Mouse (Mus musculus): ENCODE measurements around the gene Fam228b. TPM values are rescaled to one million over a fixed set of nuclear protein-coding genes. Genes with fewer than 3 reads are reported as not detected.
"Not testable (repeated sequence)": the region's sequence is repeated elsewhere in the genome, so short reads cannot be mapped to it uniquely, and the experiment has no call there.

Fam228b gene
- total RNA-seq, 2 experiments from 2014 or later: 4.0 to 5.1 TPM

- intact Hi-C loops (cut with DNase I); DNase-seq: not testable (repeated sequence)
Observed at GRCm38 (mm10) chr12:4754451-4754850, 14.6 kb downstream of the Fam228b start.

GRCm38 (mm10) chr12:4744486-4744885, 24.6 kb downstream of the Fam228b start:
- peak; percentile 8 to 16 for DNase-seq
- intact Hi-C loops (cut with DNase I): no loop called here

- intact Hi-C loops (cut with DNase I): no loop called here
Observed at GRCm38 (mm10) chr12:4742183-4742582, 26.9 kb downstream of the Fam228b start.

DNA sequence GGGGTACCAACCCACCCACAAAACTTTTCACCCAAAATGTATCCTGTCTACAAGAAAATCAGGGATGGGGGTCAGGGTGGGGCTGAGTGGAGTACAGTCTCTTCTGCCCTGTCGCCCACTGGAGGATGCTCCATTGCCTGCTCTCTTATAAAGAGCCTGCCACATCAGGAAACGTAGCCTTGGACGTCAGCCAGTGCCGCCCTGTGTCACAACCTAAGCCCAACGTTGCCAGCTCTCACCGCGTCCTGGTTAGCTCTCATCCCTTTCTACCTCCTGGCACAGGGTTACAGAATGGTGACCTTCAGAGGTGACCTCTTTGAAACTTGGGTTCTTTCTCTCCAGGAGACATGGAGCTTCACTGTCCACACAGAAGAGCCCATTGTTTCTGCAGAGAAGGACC, 28.2 kb downstream of the Fam228b start:
- intact Hi-C loops (cut with DNase I): no loop called here

More at GRCm38 (mm10) chr12:4742183-4742582, 26.9 kb downstream of the Fam228b start:
- DNase-seq: no peak

GRCm38 (mm10) chr12:4738031-4738576, 31.0 kb downstream of the Fam228b start, which contains the start of gene Fam228a:
TSS of gene Fam228a (minus strand) at chr12:4738430.
- no peak for DNase-seq
- intact Hi-C loops (cut with DNase I): no loop called here

More for the DNA sequence above, 28.2 kb downstream of the Fam228b start:
- peak in 1 of 2 experiments; percentile 8 for DNase-seq

DNA sequence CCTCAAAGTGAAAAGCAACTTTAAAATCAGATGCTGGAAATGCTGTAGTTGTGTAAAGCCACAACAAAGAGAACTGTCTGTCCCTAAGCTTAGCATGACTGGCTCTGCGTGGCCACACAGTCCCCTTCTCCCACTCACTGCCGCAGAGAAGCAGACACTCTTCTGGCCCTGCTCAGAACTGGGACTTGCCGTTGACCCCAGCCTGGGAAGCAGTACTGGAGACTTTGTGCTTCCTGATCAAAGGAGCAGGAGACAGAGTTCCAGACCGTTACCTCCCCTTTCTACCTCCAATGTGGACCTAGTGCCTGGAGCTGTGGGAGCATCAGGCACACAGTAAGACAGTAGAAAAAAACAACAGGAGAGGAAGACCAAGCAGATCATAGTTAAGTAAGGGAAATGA, 36.7 kb downstream of the Fam228b start:
- DNase-seq: no peak
- intact Hi-C loops (cut with DNase I): no loop called here

DNA sequence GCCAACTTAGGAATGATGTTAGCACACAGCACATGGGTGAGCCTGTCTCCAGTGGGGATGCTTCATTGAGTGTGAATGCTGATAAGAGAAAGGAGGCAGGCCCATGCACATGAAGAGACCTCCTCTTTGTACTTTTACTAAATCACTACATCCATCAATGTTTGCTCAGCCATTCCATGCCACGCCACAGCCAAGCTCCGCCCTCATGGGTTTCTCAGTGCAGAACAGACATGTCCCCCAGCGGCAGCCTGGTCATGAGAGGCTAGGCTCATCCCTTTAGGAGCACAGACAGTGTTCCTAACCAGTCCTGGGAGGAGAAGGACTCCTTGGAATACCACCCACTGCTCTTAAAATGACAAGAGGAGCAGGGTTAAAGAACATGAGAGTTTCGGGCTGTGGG, 37.4 kb downstream of the Fam228b start:
- intact Hi-C loops (cut with DNase I): no loop called here
- no peak for DNase-seq

- no peak for DNase-seq
- intact Hi-C loops (cut with DNase I): no loop called here
Observed at GRCm38 (mm10) chr12:4729165-4729564, 39.9 kb downstream of the Fam228b start.

DNA sequence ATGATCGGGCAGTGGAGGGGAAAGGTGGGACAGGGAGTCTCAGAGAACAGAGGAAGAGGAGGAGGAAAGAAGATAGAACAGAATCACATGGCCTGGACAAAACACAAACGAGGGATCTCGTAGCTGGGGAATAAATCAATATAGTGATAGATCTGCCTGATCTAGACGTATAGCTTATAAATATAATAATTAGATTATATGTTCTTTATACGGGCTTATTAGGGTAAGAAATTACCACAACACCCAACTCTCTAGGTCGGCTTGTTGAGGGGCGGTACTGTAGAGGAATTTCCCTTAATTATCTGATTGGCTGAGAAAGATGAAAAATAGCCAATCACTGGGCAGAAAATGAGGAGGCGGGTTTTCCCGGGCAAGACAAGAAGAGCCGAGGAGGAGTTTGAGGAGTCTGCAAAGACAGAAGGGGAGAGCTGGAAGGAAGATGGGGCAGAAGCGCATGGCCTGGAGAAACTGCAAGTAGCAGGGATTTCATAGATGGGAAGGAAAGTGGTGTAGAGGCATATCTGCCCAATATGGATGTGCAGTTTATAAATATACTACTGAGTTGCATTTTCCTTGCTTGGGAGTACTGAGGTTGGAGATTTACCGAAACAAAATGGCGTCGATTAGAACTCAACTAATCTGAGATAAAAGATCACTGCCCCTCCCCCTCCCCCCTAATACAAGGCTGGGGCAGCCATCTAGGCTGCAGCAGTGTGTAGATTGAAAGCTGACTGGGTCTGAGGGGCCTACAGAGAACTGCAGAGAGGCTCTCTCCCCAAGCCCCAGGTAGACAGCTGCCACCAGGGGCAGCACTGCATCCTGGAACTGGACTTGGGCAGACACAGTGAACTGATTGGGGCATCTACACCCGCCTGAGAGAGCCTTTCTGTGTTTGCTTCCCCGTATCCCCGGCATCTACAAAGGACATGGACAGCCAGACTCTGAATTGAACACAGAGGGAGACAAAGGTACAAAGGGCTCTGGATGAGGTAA, 49.0 kb downstream of the Fam228b start:
- intact Hi-C loops (cut with DNase I): no loop called here
- no peak for DNase-seq

DNA sequence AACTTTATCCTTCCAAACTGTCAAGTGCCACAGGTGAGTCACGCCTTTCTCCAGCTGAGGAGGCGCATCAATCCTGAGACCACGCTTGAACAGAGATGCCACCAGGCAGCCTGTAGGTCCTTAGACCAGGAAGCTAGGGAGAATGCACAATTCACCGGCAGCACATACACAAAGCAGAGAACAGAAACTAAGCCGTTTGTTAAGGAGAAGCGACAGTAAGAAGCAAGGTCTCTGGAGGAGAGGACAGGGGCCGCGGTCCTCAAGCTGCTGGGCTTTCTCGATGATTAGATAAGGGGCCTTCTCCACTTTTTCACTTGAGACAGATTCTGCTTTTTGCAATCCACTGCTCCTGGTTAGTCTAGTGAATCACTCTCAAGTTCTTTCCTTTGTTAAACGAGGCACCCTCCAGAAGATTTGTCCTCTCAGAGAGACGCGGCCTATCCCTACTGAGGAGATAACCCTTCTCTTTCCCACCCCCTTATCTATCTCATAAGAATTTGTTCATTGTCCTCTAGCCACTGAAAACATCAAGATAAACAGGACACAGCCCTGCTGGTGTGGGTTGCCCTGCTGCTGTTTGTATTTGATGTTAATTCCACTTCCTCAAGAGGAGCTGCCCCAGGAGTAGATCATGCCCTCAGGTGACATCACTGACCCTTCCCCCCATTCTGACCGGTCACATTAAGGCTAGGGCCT, 49.9 kb downstream of the Fam228b start:
- intact Hi-C loops (cut with DNase I): no loop called here
- no peak for DNase-seq

- intact Hi-C loops (cut with DNase I): no loop called here
- DNase-seq: no peak
Observed at GRCm38 (mm10) chr12:4717417-4717816, 51.6 kb downstream of the Fam228b start.

DNA sequence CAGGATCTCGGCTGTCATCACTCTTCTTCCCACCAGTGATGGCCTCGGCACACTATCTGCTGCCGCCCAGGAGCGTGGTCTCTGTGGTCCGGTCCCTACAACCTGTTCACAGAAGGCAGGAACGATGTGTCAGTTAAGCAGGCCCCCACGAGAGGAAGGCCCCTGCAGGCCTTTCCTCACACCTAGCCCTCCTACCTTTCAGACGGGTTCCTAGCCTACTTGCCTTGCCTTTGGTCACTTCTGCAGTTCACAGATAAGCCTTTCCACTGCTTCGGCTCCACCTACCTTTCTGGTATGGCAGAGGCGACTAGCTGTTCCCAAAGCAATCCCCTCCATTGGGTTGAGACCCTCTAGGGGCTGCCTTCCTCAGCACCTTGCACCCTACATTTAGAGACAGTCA, 53.5 kb downstream of the Fam228b start:
- intact Hi-C loops (cut with DNase I): no loop called here
- no peak for DNase-seq

DNA sequence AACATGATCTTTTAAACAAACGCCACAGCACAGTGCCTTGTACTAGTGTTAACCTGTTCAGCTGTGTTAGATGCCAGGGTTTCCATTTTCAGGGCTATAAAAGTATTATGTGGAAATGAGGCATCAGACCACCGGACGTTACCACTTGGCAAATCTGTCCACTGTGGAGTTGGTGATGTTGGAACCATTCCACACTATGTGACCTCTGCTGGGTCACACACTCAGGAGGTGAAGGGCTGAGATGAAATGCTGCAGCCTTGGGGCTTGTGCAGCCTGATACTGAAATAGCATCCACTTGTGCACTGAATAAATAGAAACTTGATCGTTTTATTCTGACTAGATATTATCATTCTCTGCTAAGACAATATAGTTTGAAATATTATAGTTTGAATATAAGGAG, 55.7 kb downstream of the Fam228b start:
- DNase-seq: no peak
- intact Hi-C loops (cut with DNase I): no loop called here

- intact Hi-C loops (cut with DNase I): no loop called here
- DNase-seq: no peak
Observed at GRCm38 (mm10) chr12:4709926-4710325, 59.1 kb downstream of the Fam228b start.

DNA sequence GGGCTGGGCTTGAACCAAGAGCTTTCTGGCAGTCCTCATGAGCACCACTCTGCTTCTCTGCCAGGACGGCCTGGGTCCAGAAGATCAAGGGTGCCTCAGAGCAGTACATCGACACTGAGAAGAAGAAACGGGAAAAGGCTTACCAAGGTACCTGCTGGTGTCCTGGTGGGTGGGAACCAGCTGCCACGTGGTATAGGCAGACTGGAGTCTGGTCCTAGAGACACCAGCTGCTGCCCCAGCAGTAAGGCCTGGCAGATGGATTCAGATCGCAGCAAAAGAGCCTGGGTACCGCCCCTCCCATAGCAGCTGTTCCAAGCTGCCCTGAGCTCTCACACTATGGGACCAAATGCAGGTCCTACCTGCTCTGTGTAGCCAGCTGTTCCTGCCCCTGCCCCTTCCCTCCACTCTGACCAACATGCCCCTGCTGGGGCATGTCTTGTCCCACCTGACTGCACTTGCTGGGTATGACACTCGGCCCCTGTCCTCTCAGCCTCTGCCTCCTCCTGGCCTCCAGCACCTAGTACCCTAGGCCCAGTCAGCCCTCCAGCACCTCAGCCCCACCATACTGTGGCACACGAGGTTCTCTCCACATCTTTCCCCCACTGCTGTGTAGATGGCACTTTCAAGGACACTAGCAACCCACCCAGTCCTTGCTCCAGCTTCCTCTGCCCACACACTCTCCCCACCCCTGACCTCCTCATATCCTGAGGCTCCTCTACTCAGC, 60.0 kb downstream of the Fam228b start:
- no peak for DNase-seq
- intact Hi-C loops (cut with DNase I): no loop called here

DNA sequence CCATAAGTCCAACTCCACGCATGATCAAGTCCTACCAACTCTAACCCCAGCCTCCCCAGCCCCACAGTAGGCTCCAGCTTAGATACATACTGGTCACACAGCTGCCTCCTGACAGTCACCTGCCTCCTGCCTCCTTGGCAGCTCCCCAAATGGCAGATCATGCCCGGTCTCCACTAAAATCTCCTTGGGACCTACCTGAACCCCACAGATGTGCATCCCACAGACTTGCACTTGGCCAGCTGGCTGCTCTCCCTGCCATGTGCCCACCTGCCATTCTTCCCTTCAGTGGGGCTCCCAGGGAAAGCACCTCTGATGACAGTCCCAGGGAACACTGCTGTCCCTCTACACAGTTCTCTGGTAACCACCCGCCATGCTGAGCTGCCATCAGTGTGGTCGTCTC, 60.8 kb downstream of the Fam228b start:
- DNase-seq: no peak
- intact Hi-C loops (cut with DNase I): no loop called here

DNA sequence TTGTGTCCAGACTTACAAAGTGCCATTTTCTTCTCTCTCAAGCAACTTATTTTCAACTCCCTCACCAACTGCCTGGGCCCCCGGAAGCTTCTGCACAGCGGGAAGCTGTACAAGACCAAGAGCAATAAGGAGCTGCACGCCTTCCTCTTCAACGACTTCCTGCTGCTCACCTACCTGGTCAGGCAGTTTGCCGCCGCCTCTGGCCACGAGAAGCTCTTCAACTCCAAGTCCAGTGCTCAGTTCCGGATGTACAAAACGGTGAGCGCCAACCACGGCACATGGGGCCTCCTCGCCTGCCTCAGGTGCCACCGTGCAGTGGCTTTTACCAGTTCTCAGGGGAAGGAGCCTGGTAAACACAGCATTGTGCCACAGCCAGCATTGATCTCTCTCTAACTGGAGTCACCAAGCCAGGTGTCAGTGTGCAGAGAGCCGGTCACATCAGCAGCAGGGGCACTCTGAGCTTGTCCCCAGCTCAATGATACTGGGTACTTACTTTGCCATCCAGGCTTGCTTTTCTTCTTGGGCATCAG, 61.5 kb downstream of the Fam228b start:
- no peak for DNase-seq
- intact Hi-C loops (cut with DNase I): no loop called here

DNA sequence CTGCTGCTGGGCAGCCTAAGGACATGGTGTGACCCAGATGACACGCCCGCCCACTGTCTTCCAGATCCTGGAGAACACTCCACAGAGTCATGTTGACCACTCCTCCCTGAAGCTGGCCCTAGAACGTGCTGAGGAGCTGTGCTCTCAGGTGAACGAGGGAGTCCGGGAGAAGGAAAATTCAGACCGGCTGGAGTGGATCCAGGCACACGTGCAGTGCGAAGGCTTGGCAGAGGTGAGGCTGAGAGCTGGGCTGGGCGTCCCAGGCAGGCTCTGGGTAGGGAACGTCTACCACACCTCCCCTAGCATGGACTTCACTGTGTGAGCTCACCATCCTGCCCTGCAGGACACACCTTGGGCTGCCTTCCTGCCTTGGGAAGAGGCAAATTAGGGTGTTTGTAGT, 62.2 kb downstream of the Fam228b start:
- no peak for DNase-seq
- intact Hi-C loops (cut with DNase I): no loop called here

DNA sequence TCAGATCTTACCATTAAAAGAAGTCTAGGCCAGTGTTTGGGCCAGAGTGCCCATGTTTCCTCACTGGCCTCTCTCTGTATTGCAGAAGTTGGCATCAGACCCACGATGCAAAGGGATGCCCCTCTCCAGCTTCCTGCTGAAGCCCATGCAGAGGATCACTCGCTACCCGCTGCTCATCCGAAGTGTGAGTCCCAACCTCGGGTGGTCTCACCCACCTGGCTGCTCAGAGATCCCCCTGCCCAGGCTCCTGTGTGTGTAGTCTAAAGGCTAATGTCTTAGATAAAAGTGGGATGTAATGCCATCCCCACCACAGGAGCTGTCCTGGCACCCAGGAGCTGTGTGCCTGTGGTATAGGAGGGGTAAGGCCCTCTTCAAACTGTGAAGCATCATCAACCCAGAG, 62.9 kb downstream of the Fam228b start:
- intact Hi-C loops (cut with DNase I): no loop called here

GRCm38 (mm10) chr12:4705626-4706025, 63.4 kb downstream of the Fam228b start:
- DNase-seq; intact Hi-C loops (cut with DNase I): not testable (repeated sequence)

More for the DNA sequence above, 62.9 kb downstream of the Fam228b start:
- DNase-seq: no peak
